Mouse (Mus musculus): ENCODE data around the gene Serpina1f. TPM values are rescaled to one million over a fixed set of nuclear protein-coding genes. Genes with fewer than 3 reads are reported as not detected.
"Not testable (repeated sequence)": the region's sequence is repeated elsewhere in the genome, so short reads cannot be mapped to it uniquely, and the experiment has no call there.

Gene Serpina1f
- polyA plus RNA-seq, 1 experiment from 2014 or later: not detected

- H3K4me3 ChIP-seq: no peak overlapping the region
- H3K4me1 ChIP-seq: no peaks in the 10 kb centered on the region
- ATAC-seq (ENCODE audit: low FRiP score, low read depth): no peak
- H3K27me3 ChIP-seq: no peaks in the 10 kb centered on the region
- no peak overlapping the region for H3K4me2 ChIP-seq (replicated peaks)
- no peak overlapping the region for H3K9ac ChIP-seq
- 46% methylated on average over 3 of the region's 3 CpGs for WGBS
- H3K36me3 ChIP-seq: no peaks in the 10 kb centered on the region
- H3K27ac ChIP-seq: no peak overlapping the region
- H3K9me3 ChIP-seq: no peaks in the 10 kb centered on the region
Measured at GRCm38 (mm10) chr12:103685386-103685785, 9.9 kb downstream of the Serpina1f start.

GRCm38 (mm10) chr12:103683775-103684174 is 11.6 kb downstream of the Serpina1f start:
- no peak overlapping the region for H3K27ac ChIP-seq
- no peak overlapping the region for H3K4me2 ChIP-seq (replicated peaks)
- H3K9ac ChIP-seq: no peak overlapping the region
- no peak for ATAC-seq (ENCODE audit: low FRiP score, low read depth)
- no peaks in the 10 kb centered on the region for H3K4me1 ChIP-seq
- no peak overlapping the region for H3K4me3 ChIP-seq
- H3K27me3 ChIP-seq: no peaks in the 10 kb centered on the region
- H3K9me3 ChIP-seq: no peaks in the 10 kb centered on the region
- no peaks in the 10 kb centered on the region for H3K36me3 ChIP-seq
- WGBS: 34% methylated on average over 4 of the region's 4 CpGs

DNA sequence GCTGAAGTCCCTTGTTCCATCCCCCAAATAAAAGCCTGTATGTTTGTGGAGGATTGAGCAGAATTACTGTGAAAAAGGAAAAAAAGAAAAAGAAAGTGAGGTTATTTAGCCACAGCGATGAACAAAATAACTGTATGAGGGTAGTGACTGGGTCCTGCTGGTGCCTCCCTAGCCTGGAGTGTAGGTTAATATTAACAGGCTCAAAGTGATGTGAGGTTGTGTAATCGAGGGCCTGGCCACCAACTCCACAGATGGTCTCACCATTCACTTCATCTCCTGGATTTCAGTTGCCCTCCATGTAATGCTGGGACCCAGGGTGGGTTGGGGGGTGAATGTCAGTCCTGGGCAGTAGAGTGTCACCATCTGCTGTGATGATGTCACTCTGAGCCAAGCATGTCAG is 13.6 kb downstream of the Serpina1f start:
- Histone ChIP-seq H3K27me3 (no peaks in the 10 kb centered on the region), H3K4me1 (no peaks in the 10 kb centered on the region), H3K4me3 (no peak overlapping the region), H3K9ac (no peak overlapping the region), H3K36me3 (no peaks in the 10 kb centered on the region), H3K9me3 (no peaks in the 10 kb centered on the region), H3K4me2 (replicated peaks) (no peak overlapping the region), H3K27ac (no peak overlapping the region)
- 79% methylated on average over 2 of the region's 2 CpGs for WGBS
- ATAC-seq (ENCODE audit: low FRiP score, low read depth): no peak

- Histone ChIP-seq H3K27me3 (no peaks in the 10 kb centered on the region), H3K4me1 (no peaks in the 10 kb centered on the region), H3K9me3 (no peaks in the 10 kb centered on the region), H3K9ac (no peak overlapping the region), H3K27ac (no peak overlapping the region), H3K4me3 (no peak overlapping the region), H3K36me3 (no peaks in the 10 kb centered on the region), H3K4me2 (replicated peaks) (no peak overlapping the region)
- WGBS: 78% methylated on average over 2 of the region's 2 CpGs
- ATAC-seq (ENCODE audit: low FRiP score, low read depth): no peak
Measured at GRCm38 (mm10) chr12:103681169-103681568, 14.2 kb downstream of the Serpina1f start.

DNA sequence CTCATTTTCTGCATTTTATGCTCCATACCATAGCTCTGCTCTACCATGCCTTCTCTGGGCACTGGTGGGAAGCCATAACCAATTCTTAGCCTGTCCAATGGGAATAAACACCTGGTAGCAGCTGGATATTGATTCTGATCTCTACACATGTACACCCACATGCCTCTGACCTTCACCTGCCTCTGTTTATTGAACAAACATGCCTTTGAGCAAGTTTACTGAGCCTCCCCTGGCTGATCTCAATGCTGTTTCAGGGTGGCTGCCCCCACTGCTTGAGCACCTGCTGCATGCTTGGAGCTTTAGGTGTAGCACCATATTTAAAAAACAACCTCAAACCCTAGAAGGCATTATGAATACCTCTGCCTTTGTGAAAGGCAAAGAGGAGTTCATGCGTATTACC is 15.5 kb downstream of the Serpina1f start:
- H3K4me3 ChIP-seq; H3K27ac ChIP-seq; H3K9ac ChIP-seq; H3K4me1 ChIP-seq; ATAC-seq (ENCODE audit: low FRiP score, low read depth); H3K27me3 ChIP-seq; H3K36me3 ChIP-seq; H3K9me3 ChIP-seq; H3K4me2 ChIP-seq (replicated peaks): not testable (repeated sequence)
- WGBS: 92% methylated on average over 1 of the region's 1 CpGs

DNA sequence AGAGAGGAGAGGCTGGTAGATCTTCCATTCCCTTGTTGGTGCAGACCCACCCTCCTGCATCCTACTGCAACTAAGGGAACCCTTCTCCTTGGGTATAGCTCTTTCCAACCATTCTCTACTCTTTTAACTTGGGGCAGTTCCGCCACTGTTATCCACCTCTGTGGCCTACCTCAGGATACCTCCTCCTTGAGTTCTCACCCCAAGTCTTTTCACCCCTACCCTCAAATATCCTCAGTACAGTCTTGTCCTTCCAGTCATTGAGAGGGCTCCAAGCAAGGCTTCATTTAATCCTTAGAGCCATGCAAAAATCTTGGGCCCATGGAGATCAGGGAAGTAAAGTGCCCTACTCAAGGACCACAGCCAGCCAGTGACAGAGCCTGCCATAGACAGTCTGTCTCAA is 19.3 kb downstream of the Serpina1f start, which contains the start of gene Serpina16:
Gene Serpina16 (minus strand): TSS at position 101 of the 400 bp plus-strand sequence.
- Histone ChIP-seq H3K4me3 (no peak within 1 kb of the TSS), H3K36me3 (no peaks in the 10 kb centered on the region), H3K4me2 (replicated peaks) (no peak within 1 kb of the TSS), H3K9me3 (no peaks in the 10 kb centered on the region), H3K4me1 (no peaks in the 10 kb centered on the region), H3K27ac (no peak within 1 kb of the TSS), H3K9ac (no peak within 1 kb of the TSS), H3K27me3 (no peaks in the 10 kb centered on the region)
- no peak for ATAC-seq (ENCODE audit: low FRiP score, low read depth)
- 100% methylated on average over 1 of the region's 1 CpGs for WGBS

- Histone ChIP-seq H3K27me3 (no peaks in the 10 kb centered on the region), H3K27ac (no peak overlapping the region), H3K4me3 (no peak overlapping the region), H3K9me3 (no peaks in the 10 kb centered on the region), H3K4me2 (replicated peaks) (no peak overlapping the region), H3K9ac (no peak overlapping the region), H3K36me3 (no peaks in the 10 kb centered on the region), H3K4me1 (no peaks in the 10 kb centered on the region)
- whole genome bisulfite sequencing: 76% methylated on average over 2 of the region's 2 CpGs
- ATAC-seq (ENCODE audit: low FRiP score, low read depth): no peak
Measured at GRCm38 (mm10) chr12:103673179-103673578, 22.1 kb downstream of the Serpina1f start.

GRCm38 (mm10) chr12:103671483-103671882 is 23.8 kb downstream of the Serpina1f start:
- WGBS: 82% methylated on average over 3 of the region's 3 CpGs
- H3K4me3 ChIP-seq: no peak overlapping the region
- no peak for ATAC-seq (ENCODE audit: low FRiP score, low read depth)
- no peak overlapping the region for H3K9ac ChIP-seq
- H3K27me3 ChIP-seq: no peaks in the 10 kb centered on the region
- no peak overlapping the region for H3K4me2 ChIP-seq (replicated peaks)
- H3K9me3 ChIP-seq: no peaks in the 10 kb centered on the region
- no peaks in the 10 kb centered on the region for H3K4me1 ChIP-seq
- H3K27ac ChIP-seq: no peak overlapping the region
- no peaks in the 10 kb centered on the region for H3K36me3 ChIP-seq

GRCm38 (mm10) chr12:103670964-103671363 is 24.4 kb downstream of the Serpina1f start:
- Histone ChIP-seq H3K4me2 (replicated peaks) (no peak overlapping the region), H3K4me1 (no peaks in the 10 kb centered on the region), H3K9me3 (no peaks in the 10 kb centered on the region; the same call in 1 of the 2 replicates), H3K27me3 (no peaks in the 10 kb centered on the region), H3K36me3 (no peaks in the 10 kb centered on the region), H3K4me3 (no peak overlapping the region), H3K27ac (no peak overlapping the region), H3K9ac (no peak overlapping the region)
- WGBS: 67% methylated on average over 2 of the region's 2 CpGs
- no peak for ATAC-seq (ENCODE audit: low FRiP score, low read depth)

DNA sequence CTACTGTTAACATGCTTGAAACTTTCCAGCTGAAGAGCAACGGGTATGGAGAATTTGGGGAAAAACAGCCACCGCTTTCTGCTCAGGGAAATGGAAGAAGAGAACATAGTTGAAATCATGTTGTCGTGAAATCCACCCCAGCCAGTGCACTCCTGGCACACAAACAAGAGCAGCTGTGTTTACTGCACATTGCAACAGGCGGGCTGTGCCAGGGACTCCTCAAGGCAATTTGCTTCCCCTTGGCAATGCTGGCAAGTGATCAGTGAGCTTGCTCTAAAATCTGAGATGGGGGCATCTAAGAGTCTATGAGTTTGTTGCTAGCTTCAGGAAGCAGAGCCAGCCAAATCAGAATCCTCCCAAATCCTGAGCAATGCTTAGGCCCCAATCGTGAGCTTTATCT is 25.0 kb downstream of the Serpina1f start:
- Histone ChIP-seq H3K4me1 (no peaks in the 10 kb centered on the region), H3K4me3 (no peak overlapping the region), H3K27ac (no peak overlapping the region), H3K9me3 (no peaks in the 10 kb centered on the region; the same call in 1 of the 2 replicates), H3K4me2 (replicated peaks) (no peak overlapping the region), H3K9ac (no peak overlapping the region), H3K27me3 (no peaks in the 10 kb centered on the region), H3K36me3 (no peaks in the 10 kb centered on the region)
- no peak for ATAC-seq (ENCODE audit: low FRiP score, low read depth)
- WGBS: 89% methylated on average over 5 of the region's 5 CpGs

DNA sequence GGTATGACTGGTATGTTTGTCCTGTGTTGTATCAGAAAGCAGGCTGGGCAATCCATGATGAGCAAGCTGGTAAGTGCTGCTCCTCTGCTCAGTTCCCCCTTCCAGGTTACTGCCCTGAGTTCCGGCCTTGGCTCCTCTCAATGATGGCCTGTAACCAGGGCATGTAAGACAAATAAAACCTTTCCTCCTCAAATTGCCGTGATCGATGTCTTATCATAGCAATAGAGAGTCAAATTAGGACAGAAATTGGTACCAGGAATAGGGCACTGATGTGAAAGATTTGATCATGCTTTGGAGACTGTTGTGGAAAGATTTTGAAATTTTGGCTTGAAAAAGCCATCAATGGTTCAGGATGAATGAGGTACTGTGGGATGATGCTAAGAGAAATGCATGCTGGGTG is 30.0 kb downstream of the Serpina1f start:
- H3K4me2 ChIP-seq (replicated peaks): no peak overlapping the region
- no peaks in the 10 kb centered on the region for H3K27me3 ChIP-seq
- no peak overlapping the region for H3K4me3 ChIP-seq
- H3K27ac ChIP-seq: no peak overlapping the region
- no peaks in the 10 kb centered on the region for H3K36me3 ChIP-seq
- WGBS: 98% methylated on average over 3 of the region's 3 CpGs
- H3K9me3 ChIP-seq: no peaks in the 10 kb centered on the region; the same call in 1 of the 2 replicates
- no peak for ATAC-seq (ENCODE audit: low FRiP score, low read depth)
- H3K4me1 ChIP-seq: no peaks in the 10 kb centered on the region
- no peak overlapping the region for H3K9ac ChIP-seq

DNA sequence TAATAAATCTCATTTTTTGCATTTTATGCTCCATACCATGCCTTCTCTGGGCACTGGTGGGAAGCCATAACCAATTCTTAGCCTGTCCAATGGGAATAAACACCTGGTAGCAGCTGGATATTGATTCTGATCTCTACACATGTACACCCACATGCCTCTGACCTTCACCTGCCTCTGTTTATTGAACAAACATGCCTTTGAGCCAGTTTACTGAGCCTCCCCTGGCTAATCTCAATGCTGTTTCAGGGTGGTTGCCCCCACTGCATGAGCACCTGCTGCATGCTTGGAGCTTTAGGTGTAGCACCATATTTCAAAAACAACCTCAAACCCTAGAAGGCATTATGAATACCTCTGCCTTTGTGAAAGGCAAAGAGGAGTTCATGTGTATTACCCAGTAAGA is 33.3 kb downstream of the Serpina1f start:
- not testable (repeated sequence) for H3K4me2 ChIP-seq (replicated peaks); H3K36me3 ChIP-seq; H3K27me3 ChIP-seq; H3K4me3 ChIP-seq; H3K9ac ChIP-seq; H3K4me1 ChIP-seq; H3K27ac ChIP-seq; H3K9me3 ChIP-seq; ATAC-seq (ENCODE audit: low FRiP score, low read depth)

DNA sequence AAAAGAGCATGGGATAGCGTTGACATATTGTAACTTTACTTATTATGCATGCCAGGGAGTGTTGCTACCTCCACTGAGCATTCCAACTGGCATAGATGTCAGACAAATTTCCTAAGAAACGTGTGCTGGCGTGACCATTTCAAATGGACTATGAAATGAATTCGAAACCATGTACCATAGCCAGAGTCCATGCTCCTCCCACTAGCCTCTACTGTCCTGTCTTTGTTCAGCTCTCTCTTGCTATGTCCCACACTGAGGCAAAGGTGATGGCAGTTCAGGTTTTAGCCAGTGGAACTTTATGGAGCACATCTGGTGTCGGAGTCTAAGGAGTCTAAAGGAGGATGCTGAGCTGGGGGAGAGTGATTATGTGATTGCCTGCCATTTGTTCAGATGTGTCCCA is 35.3 kb downstream of the Serpina1f start:
- H3K9ac ChIP-seq: no peak overlapping the region
- no peak for ATAC-seq (ENCODE audit: low FRiP score, low read depth)
- 80% methylated on average over 5 of the region's 5 CpGs for WGBS
- H3K4me3 ChIP-seq: no peak overlapping the region
- H3K27me3 ChIP-seq: no peaks in the 10 kb centered on the region
- H3K27ac ChIP-seq: no peak overlapping the region
- H3K4me1 ChIP-seq: no peaks in the 10 kb centered on the region
- H3K9me3 ChIP-seq: no peaks in the 10 kb centered on the region
- H3K4me2 ChIP-seq (replicated peaks): no peak overlapping the region
- no peaks in the 10 kb centered on the region for H3K36me3 ChIP-seq

Data from limb, embryonic 13.5 days (tissue).